Mouse (Mus musculus): ENCODE results near the gene Specc1l. TPM values are rescaled to one million over a fixed set of nuclear protein-coding genes. Genes with fewer than 3 reads are reported as not detected.
"Not testable (repeated sequence)": the region's sequence is repeated elsewhere in the genome, so short reads cannot be mapped to it uniquely, and the experiment has no call there.

Specc1l gene
- polyA plus RNA-seq, 1 experiment from 2014 or later = 27.6 TPM

DNA sequence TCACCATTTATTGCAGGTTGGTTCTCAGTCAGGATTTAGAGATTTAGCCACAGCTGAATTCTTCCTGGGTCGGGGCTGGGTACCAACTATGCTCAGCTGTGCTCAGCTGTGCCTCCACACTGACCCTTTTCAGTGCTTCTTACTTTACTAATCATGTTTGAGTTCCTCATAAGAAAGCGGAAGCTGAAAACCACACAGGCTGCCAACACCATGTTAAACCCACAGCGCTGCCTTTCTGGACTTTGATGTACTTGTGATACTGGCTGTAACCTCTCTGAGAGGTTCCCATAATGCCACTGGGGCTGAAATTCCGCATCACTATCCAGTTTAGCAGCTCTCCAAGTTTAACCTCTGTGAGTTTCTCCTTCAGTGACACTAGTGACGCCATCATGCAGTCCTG lies 70.8 kb downstream of the Specc1l start:
- WGBS = 95% methylated on average over 5 of the region's 5 CpGs
- Histone ChIP-seq H3K4me3 (ENCODE audit: low read length) (no peak overlapping the region), H3K9ac (ENCODE audit: low read depth, low read length) (no peak overlapping the region), H3K4me2 (replicated peaks; ENCODE audit: low read depth, low read length) (no peak overlapping the region), H3K4me1 (ENCODE audit: control insufficient read depth, insufficient read depth, low read length) (no peaks in the 10 kb centered on the region), H3K9me3 (ENCODE audit: control insufficient read depth, low read length) (no peaks in the 10 kb centered on the region), H3K27me3 (ENCODE audit: control insufficient read depth, insufficient read depth, low read length) (no peaks in the 10 kb centered on the region), H3K36me3 (ENCODE audit: control insufficient read depth, insufficient read depth, low read length) (peaks cover 42% of the 10 kb centered on the region), H3K27ac (ENCODE audit: low read depth, low read length) (no peak overlapping the region)
- no peak for ATAC-seq (ENCODE audit: low FRiP score, low TSS enrichment)

DNA sequence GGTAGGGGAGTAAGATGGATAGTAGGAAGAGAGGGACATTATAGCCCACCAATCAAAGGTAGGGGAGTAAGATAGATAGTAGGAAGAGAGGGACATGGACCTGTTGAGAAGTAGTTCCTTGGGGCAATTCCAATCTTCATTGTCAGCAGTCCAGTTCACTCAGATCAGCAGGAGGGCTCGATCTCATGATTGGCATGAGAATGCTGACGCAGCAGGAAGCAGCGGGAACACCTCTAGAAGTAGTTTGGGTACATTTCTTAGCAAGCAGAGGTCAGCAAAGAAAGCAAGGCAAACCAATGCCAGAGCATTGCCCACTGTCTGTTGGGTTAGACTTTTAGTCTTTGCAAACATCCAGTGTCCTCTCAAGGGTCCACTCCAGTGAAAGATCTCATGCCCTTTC lies 71.9 kb downstream of the Specc1l start:
- Histone ChIP-seq H3K4me3 (ENCODE audit: low read length) (no peak overlapping the region), H3K4me2 (replicated peaks; ENCODE audit: low read depth, low read length) (no peak overlapping the region), H3K27me3 (ENCODE audit: control insufficient read depth, insufficient read depth, low read length) (no peaks in the 10 kb centered on the region), H3K9me3 (ENCODE audit: control insufficient read depth, low read length) (no peaks in the 10 kb centered on the region), H3K9ac (ENCODE audit: low read depth, low read length) (no peak overlapping the region), H3K36me3 (ENCODE audit: control insufficient read depth, insufficient read depth, low read length) (peaks cover 38% of the 10 kb centered on the region), H3K4me1 (ENCODE audit: control insufficient read depth, insufficient read depth, low read length) (no peaks in the 10 kb centered on the region), H3K27ac (ENCODE audit: low read depth, low read length) (no peak overlapping the region)
- WGBS = 92% methylated on average over 3 of the region's 3 CpGs
- no peak for ATAC-seq (ENCODE audit: low FRiP score, low TSS enrichment)

DNA sequence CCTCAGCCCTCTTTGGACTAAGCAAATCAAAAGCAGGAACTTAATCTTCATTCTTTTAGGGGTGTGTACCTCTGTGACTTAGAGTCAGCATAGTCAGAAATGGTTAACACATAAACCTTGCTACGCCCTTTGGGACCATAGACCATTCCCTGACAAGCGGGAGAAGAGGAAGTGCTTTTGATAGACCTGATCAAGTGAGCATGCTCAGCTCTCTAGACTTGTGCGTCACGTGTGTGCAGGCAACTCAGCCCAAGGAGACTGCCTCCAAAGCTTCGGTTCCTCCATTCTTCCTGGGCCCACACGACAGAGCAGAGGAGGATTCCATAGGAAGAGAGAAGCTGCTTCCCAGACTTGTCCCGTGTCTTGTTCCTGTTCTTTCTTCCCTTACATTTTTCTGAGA lies 76.7 kb downstream of the Specc1l start:
- ATAC-seq (ENCODE audit: low FRiP score, low TSS enrichment) = no peak
- Histone ChIP-seq H3K9ac (ENCODE audit: low read depth, low read length) (no peak overlapping the region), H3K9me3 (ENCODE audit: control insufficient read depth, low read length) (no peaks in the 10 kb centered on the region), H3K4me1 (ENCODE audit: control insufficient read depth, insufficient read depth, low read length) (no peaks in the 10 kb centered on the region), H3K27me3 (ENCODE audit: control insufficient read depth, insufficient read depth, low read length) (no peaks in the 10 kb centered on the region), H3K4me2 (replicated peaks; ENCODE audit: low read depth, low read length) (no peak overlapping the region), H3K36me3 (ENCODE audit: control insufficient read depth, insufficient read depth, low read length) (peaks cover 18% of the 10 kb centered on the region; the same call in 1 of the 2 replicates), H3K4me3 (ENCODE audit: low read length) (no peak overlapping the region), H3K27ac (ENCODE audit: low read depth, low read length) (no peak overlapping the region)
- WGBS = 79% methylated on average over 7 of the region's 7 CpGs

DNA sequence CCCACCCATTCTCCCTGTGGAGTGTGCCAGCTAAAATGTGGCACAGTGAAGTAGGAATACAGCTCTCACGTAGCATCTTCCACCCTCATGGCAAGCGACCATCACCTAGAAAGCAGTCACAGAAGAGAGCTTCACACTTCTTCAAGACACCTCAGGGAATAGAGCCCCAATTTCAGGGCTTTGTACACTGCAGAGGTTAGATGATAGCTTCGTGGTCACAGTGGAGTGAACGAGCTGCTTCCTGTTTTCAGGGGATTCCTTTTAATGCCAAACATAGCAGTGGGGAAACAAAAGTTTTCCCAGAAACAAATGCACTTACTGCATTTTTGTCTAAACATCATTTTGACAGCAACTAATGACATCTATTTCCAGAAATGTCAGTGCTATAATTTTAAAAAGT lies 77.5 kb downstream of the Specc1l start:
- Histone ChIP-seq H3K4me3 (ENCODE audit: low read length) (no peak overlapping the region), H3K27me3 (ENCODE audit: control insufficient read depth, insufficient read depth, low read length) (no peaks in the 10 kb centered on the region), H3K36me3 (ENCODE audit: control insufficient read depth, insufficient read depth, low read length) (peaks cover 11% of the 10 kb centered on the region; the same call in 1 of the 2 replicates), H3K9me3 (ENCODE audit: control insufficient read depth, low read length) (no peaks in the 10 kb centered on the region), H3K4me1 (ENCODE audit: control insufficient read depth, insufficient read depth, low read length) (no peaks in the 10 kb centered on the region), H3K9ac (ENCODE audit: low read depth, low read length) (no peak overlapping the region), H3K4me2 (replicated peaks; ENCODE audit: low read depth, low read length) (no peak overlapping the region), H3K27ac (ENCODE audit: low read depth, low read length) (no peak overlapping the region)
- WGBS = 32% methylated on average over 4 of the region's 4 CpGs
- ATAC-seq (ENCODE audit: low FRiP score, low TSS enrichment) = no peak

DNA sequence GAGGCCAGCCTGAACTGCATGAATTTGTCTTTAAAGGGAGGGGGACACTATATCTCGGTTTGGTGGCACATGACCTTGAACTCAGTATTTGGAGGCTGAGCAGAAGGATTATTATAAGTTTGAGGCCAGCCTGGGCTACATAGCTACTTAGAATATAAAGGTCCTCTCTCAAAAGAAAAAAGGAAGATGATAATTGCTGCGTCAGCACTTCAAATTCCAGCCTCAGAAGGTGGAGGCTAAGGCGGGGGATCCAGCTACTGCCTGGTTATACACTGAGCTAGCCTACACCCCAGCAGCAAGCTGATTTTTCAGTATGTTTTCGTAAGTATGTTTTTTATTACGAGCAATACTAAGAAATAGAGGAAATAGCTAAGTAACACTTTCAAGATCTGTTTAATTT lies 78.8 kb downstream of the Specc1l start:
- Histone ChIP-seq H3K36me3 (ENCODE audit: control insufficient read depth, insufficient read depth, low read length) (peaks cover 9% of the 10 kb centered on the region; the same call in 1 of the 2 replicates), H3K4me2 (replicated peaks; ENCODE audit: low read depth, low read length) (no peak overlapping the region), H3K27ac (ENCODE audit: low read depth, low read length) (no peak overlapping the region), H3K27me3 (ENCODE audit: control insufficient read depth, insufficient read depth, low read length) (no peaks in the 10 kb centered on the region), H3K4me1 (ENCODE audit: control insufficient read depth, insufficient read depth, low read length) (no peaks in the 10 kb centered on the region), H3K9ac (ENCODE audit: low read depth, low read length) (no peak overlapping the region), H3K9me3 (ENCODE audit: control insufficient read depth, low read length) (no peaks in the 10 kb centered on the region), H3K4me3 (ENCODE audit: low read length) (no peak overlapping the region)
- WGBS = 92% methylated on average over 5 of the region's 5 CpGs
- no peak for ATAC-seq (ENCODE audit: low FRiP score, low TSS enrichment)

DNA sequence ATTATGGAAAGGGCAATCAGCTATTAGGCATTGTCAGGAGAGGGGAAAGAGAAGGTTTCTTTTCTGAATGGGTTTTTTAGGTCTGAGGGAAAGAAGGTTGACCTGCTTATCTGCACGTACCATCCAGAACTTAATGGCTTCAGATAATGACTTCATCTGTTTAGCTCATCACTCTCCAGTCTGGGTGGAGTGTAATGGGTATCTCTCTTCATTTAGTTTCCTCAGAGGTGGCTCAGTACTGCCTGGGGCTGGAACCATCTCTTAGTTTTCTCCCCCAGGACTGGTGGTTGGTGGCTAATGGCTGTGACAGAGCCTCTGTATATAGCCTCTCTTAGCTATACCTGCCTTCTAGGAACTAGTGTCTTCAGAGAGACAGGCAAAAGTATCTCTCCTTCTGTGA lies 79.5 kb downstream of the Specc1l start:
- peaks cover 9% of the 10 kb centered on the region; the same call in 1 of the 2 replicates for H3K36me3 ChIP-seq (ENCODE audit: control insufficient read depth, insufficient read depth, low read length)
- H3K9ac ChIP-seq (ENCODE audit: low read depth, low read length) = no peak overlapping the region
- no peak overlapping the region for H3K4me2 ChIP-seq (replicated peaks; ENCODE audit: low read depth, low read length)
- no peaks in the 10 kb centered on the region for H3K27me3 ChIP-seq (ENCODE audit: control insufficient read depth, insufficient read depth, low read length)
- no peaks in the 10 kb centered on the region for H3K4me1 ChIP-seq (ENCODE audit: control insufficient read depth, insufficient read depth, low read length)
- no peaks in the 10 kb centered on the region for H3K9me3 ChIP-seq (ENCODE audit: control insufficient read depth, low read length)
- no peak overlapping the region for H3K4me3 ChIP-seq (ENCODE audit: low read length)
- H3K27ac ChIP-seq (ENCODE audit: low read depth, low read length) = no peak overlapping the region
- 73% methylated on average over 1 of the region's 1 CpGs for WGBS
- ATAC-seq (ENCODE audit: low FRiP score, low TSS enrichment) = no peak

DNA sequence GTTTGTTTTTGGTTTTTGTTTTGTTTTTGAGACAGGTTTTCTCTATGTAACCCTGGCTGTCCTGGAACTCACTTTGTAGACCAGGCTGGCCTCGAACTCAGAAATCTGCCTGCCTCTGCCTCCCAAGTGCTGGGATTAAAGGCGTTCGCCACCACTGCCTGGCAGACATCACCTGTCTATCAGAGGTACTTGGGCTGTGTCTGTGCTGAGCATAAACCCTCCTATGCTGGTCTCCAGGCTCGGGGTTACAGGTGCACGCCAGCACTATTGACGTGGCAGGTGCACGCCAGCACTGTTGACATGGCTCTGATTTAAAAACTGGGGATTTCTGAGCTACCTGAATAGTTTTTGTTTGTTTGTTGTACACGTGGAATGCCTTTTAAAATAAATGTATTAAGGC lies 80.3 kb downstream of the Specc1l start:
- not testable (repeated sequence) for H3K9ac ChIP-seq (ENCODE audit: low read depth, low read length); H3K4me3 ChIP-seq (ENCODE audit: low read length); H3K27ac ChIP-seq (ENCODE audit: low read depth, low read length); H3K9me3 ChIP-seq (ENCODE audit: control insufficient read depth, low read length); H3K4me2 ChIP-seq (replicated peaks; ENCODE audit: low read depth, low read length); ATAC-seq (ENCODE audit: low FRiP score, low TSS enrichment); H3K4me1 ChIP-seq (ENCODE audit: control insufficient read depth, insufficient read depth, low read length); H3K36me3 ChIP-seq (ENCODE audit: control insufficient read depth, insufficient read depth, low read length); H3K27me3 ChIP-seq (ENCODE audit: control insufficient read depth, insufficient read depth, low read length)
- 92% methylated on average over 8 of the region's 8 CpGs for WGBS

DNA sequence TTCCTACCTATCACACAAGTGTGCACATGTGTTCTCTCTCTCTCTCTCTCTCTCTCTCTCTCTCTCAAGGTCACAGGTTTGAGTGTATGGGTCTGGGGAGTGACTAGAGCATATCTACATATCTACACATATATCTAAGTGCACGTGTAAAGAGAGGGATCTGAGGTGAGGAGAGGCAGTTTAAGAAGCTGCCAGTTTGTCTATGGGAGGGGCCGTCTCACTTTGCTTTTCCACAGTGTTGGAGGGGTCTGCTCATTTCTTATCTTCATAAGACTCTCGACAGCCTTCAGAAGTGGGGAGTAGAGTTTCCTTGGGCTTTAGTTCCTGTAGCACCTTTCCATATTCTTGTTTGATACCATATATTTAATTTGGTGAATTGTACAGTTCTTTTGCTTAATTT lies 81.4 kb downstream of the Specc1l start:
- WGBS = 82% methylated on average over 3 of the region's 3 CpGs
- Histone ChIP-seq H3K9me3 (ENCODE audit: control insufficient read depth, low read length) (no peaks in the 10 kb centered on the region), H3K36me3 (ENCODE audit: control insufficient read depth, insufficient read depth, low read length) (peaks cover 9% of the 10 kb centered on the region; the same call in 1 of the 2 replicates), H3K27ac (ENCODE audit: low read depth, low read length) (no peak overlapping the region), H3K27me3 (ENCODE audit: control insufficient read depth, insufficient read depth, low read length) (no peaks in the 10 kb centered on the region), H3K9ac (ENCODE audit: low read depth, low read length) (no peak overlapping the region), H3K4me2 (replicated peaks; ENCODE audit: low read depth, low read length) (no peak overlapping the region), H3K4me3 (ENCODE audit: low read length) (no peak overlapping the region), H3K4me1 (ENCODE audit: control insufficient read depth, insufficient read depth, low read length) (no peaks in the 10 kb centered on the region)
- ATAC-seq (ENCODE audit: low FRiP score, low TSS enrichment) = no peak

DNA sequence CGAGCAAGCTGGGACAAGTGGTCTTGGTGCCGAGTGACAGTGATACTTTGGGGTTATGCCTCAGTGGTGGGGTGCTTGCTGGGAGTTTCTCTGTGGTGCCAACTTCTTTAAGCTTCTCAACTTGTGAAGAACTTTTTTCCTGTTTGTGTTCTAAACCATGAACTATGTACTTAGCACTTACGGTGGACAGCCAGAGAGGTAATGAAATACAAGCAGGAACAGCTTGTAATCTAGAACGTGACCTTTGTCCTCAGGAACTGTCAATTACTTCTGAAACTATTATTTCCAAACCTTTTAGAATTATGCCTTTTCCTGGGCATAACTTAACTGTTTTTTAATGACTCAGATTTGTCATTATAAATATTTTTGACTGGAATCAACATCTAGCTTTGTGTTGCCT lies 82.5 kb downstream of the Specc1l start:
- no peak overlapping the region for H3K9ac ChIP-seq (ENCODE audit: low read depth, low read length)
- no peaks in the 10 kb centered on the region for H3K9me3 ChIP-seq (ENCODE audit: control insufficient read depth, low read length)
- peaks cover 9% of the 10 kb centered on the region; the same call in 1 of the 2 replicates for H3K36me3 ChIP-seq (ENCODE audit: control insufficient read depth, insufficient read depth, low read length)
- WGBS = 28% methylated on average over 4 of the region's 4 CpGs
- no peak overlapping the region for H3K27ac ChIP-seq (ENCODE audit: low read depth, low read length)
- ATAC-seq (ENCODE audit: low FRiP score, low TSS enrichment) = no peak
- H3K27me3 ChIP-seq (ENCODE audit: control insufficient read depth, insufficient read depth, low read length) = no peaks in the 10 kb centered on the region
- H3K4me1 ChIP-seq (ENCODE audit: control insufficient read depth, insufficient read depth, low read length) = no peaks in the 10 kb centered on the region
- H3K4me3 ChIP-seq (ENCODE audit: low read length) = no peak overlapping the region
- no peak overlapping the region for H3K4me2 ChIP-seq (replicated peaks; ENCODE audit: low read depth, low read length)

Data from kidney, embryonic 14.5 days (tissue).